In the genomic region with DNA sequence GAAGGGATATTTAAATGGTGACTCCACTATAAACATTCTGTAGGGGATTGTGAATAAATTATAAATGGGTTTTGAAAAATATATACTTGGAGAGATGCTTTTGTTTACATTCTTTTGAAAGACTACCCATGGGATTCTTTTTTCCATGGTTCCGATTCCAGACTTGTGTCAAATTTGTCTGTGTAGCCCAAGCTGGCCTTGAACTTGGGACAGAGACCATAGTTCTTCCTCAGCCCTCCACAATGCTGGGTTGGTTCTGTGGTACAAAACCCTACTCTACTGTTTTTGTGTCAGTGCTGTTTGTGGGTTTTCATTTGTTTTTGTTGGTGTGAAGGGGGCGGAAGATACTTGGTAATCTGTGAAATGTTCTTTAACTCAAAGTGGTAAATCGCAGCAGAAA, we compare ENCODE assay signal across 8 mouse cellular contexts. TPM values are rescaled to one million over a fixed set of nuclear protein-coding genes. Genes with fewer than 3 reads are reported as not detected.
DNase-seq lines count a peak whose midpoint lies in the region; ATAC-seq and TF ChIP-seq lines count a peak whose summit lies in the region.

No protein-coding gene starts in this region.

- no peak for TF ChIP-seq POLR2A in lung, adult 2 months (IDR thresholded peaks at IDR 0.05; ENCODE audit: borderline replicate concordance, extremely low read depth, low read depth, low read length)
- TF ChIP-seq POLR2A in thymus, adult 2 months (IDR thresholded peaks at IDR 0.05; ENCODE audit: control insufficient read depth, extremely low read depth, insufficient read depth, low read length, poor library complexity), result no peak

- no peaks in the 10 kb centered on the region for H3K9me3 ChIP-seq in embryonic facial prominence, embryonic 13.5 days
- no peaks in the 10 kb centered on the region for H3K9me3 ChIP-seq in intestine, embryonic 16.5 days (ENCODE audit: control insufficient read depth, low read length)
- H3K9me3 ChIP-seq in neural tube, embryonic 14.5 days (ENCODE audit: control insufficient read depth, low read length), result no peaks in the 10 kb centered on the region

- no peak for TF ChIP-seq CTCF in lung, adult 2 months (IDR thresholded peaks at IDR 0.05; ENCODE audit: insufficient read depth, low read length)
- TF ChIP-seq CTCF in thymus, adult 2 months (IDR thresholded peaks at IDR 0.05; ENCODE audit: borderline replicate concordance, control insufficient read depth, extremely low read depth, insufficient read depth, low read length, poor library complexity), result no peak

- no peak for DNase-seq in lung, adult 2 months
- DNase-seq in lung, adult 18-20 months, result no peak
- no peak for DNase-seq in thymus, adult 2 months
- DNase-seq in urinary bladder, postnatal 25 days (ENCODE audit: low spot score), result no peak
- DNase-seq in kidney, postnatal 36 days, result no peak

- H3K9ac ChIP-seq in embryonic facial prominence, embryonic 13.5 days, result peak overlapping the region; percentile 95
- H3K9ac ChIP-seq in intestine, embryonic 16.5 days (ENCODE audit: low read depth, low read length), result peak overlapping the region; percentile 99
- peak overlapping the region; percentile 0; the same call in 1 of the 2 replicates for H3K9ac ChIP-seq in neural tube, embryonic 14.5 days (replicated peaks; ENCODE audit: low read depth, low read length)

- ATAC-seq in embryonic facial prominence, embryonic 13.5 days (ENCODE audit: insufficient number of reproducible peaks, insufficient read depth, low FRiP score, low TSS enrichment, low read depth), result no peak
- no peak for ATAC-seq in intestine, embryonic 16.5 days
- ATAC-seq in neural tube, embryonic 14.5 days (ENCODE audit: low read depth), result no peak

- H3K4me2 ChIP-seq in embryonic facial prominence, embryonic 13.5 days, result peak overlapping the region; percentile 87
- peak overlapping the region; percentile 81 for H3K4me2 ChIP-seq in intestine, embryonic 16.5 days (ENCODE audit: low read depth, low read length)
- H3K4me2 ChIP-seq in neural tube, embryonic 14.5 days (ENCODE audit: low read depth, low read length), result peak overlapping the region; percentile 90

- H3K36me3 ChIP-seq in embryonic facial prominence, embryonic 13.5 days, result no peaks in the 10 kb centered on the region
- H3K36me3 ChIP-seq in intestine, embryonic 16.5 days (ENCODE audit: control insufficient read depth, insufficient read depth, low read length), result no peaks in the 10 kb centered on the region
- H3K36me3 ChIP-seq in neural tube, embryonic 14.5 days (ENCODE audit: control insufficient read depth, insufficient read depth, low read length), result no peaks in the 10 kb centered on the region
- H3K36me3 ChIP-seq in thymus, adult 2 months (ENCODE audit: control insufficient read depth, insufficient read depth, low read length), result no peaks in the 10 kb centered on the region

- H3K27me3 ChIP-seq in embryonic facial prominence, embryonic 13.5 days, result no peaks in the 10 kb centered on the region
- no peaks in the 10 kb centered on the region for H3K27me3 ChIP-seq in intestine, embryonic 16.5 days (replicated peaks; ENCODE audit: control insufficient read depth, insufficient read depth, low read length)
- H3K27me3 ChIP-seq in neural tube, embryonic 14.5 days (ENCODE audit: control insufficient read depth, insufficient read depth, low read length), result no peaks in the 10 kb centered on the region
- H3K27me3 ChIP-seq in thymus, adult 2 months (ENCODE audit: control insufficient read depth, insufficient read depth, low read length), result no peaks in the 10 kb centered on the region

- WGBS in lung, adult 2 months, result 18% methylated on average over 3 of the region's 3 CpGs
- WGBS in embryonic facial prominence, embryonic 13.5 days, result 58% methylated on average over 3 of the region's 3 CpGs
- WGBS in intestine, embryonic 16.5 days, result 44% methylated on average over 3 of the region's 3 CpGs
- 69% methylated on average over 3 of the region's 3 CpGs for WGBS in neural tube, embryonic 14.5 days
- 48% methylated on average over 3 of the region's 3 CpGs for WGBS in thymus, adult 2 months

- H3K4me1 ChIP-seq in lung, adult 2 months (ENCODE audit: control insufficient read depth, insufficient read depth, low read length), result peaks cover 10% of the 10 kb centered on the region
- peaks cover 12% of the 10 kb centered on the region for H3K4me1 ChIP-seq in embryonic facial prominence, embryonic 13.5 days
- H3K4me1 ChIP-seq in intestine, embryonic 16.5 days (ENCODE audit: control insufficient read depth, insufficient read depth, low read length), result 0 out of 2 replicates have a peak, but pooled peaks cover 13% of the 10 kb centered on the region
- peaks cover 11% of the 10 kb centered on the region; the same call in 1 of the 2 replicates for H3K4me1 ChIP-seq in neural tube, embryonic 14.5 days (ENCODE audit: control insufficient read depth, insufficient read depth, low read length)
- peaks cover 3% of the 10 kb centered on the region for H3K4me1 ChIP-seq in thymus, adult 2 months (replicated peaks; ENCODE audit: control insufficient read depth, insufficient read depth, low read length)

- peak overlapping the region; percentile 97; the same call in 1 of the 2 replicates for H3K27ac ChIP-seq in embryonic facial prominence, embryonic 13.5 days
- H3K27ac ChIP-seq in intestine, embryonic 16.5 days (ENCODE audit: low read length), result peak overlapping the region; percentile 96
- no peak overlapping the region for H3K27ac ChIP-seq in neural tube, embryonic 14.5 days (ENCODE audit: low read depth, low read length)
- no peak overlapping the region for H3K27ac ChIP-seq in thymus, adult 2 months (ENCODE audit: control insufficient read depth, insufficient read depth, low read length)

- H3K4me3 ChIP-seq in lung, adult 2 months (replicated peaks; ENCODE audit: extremely low read depth, low read depth, low read length), result peak overlapping the region; percentile 72
- H3K4me3 ChIP-seq in embryonic facial prominence, embryonic 13.5 days, result peak overlapping the region; percentile 94
- H3K4me3 ChIP-seq in intestine, embryonic 16.5 days (ENCODE audit: low read length), result peak overlapping the region; percentile 92
- peak overlapping the region; percentile 94 for H3K4me3 ChIP-seq in neural tube, embryonic 14.5 days (ENCODE audit: low read depth, low read length)
- H3K4me3 ChIP-seq in thymus, adult 2 months (ENCODE audit: control insufficient read depth, insufficient read depth, low read length), result no peak overlapping the region

RNA-seq across cellular contexts. Expression of gene Picalm, which starts 2.3 kb away (rescaled TPM):
- polyA plus RNA-seq in lung, adult 2 months (2012; rRNA removed), result 52.4 and 74.5 TPM in 2 replicates
- 41.5 and 49.7 TPM in 2 replicates for polyA plus RNA-seq in embryonic facial prominence, embryonic 13.5 days (2015; fragmentation: Nextera tagmentation; extraction: Ambion mirVana)
- 25.5 and 27.0 TPM in 2 replicates for polyA plus RNA-seq in intestine, embryonic 16.5 days (2015; fragmentation: Nextera tagmentation; extraction: Ambion mirVana)
- polyA plus RNA-seq in neural tube, embryonic 14.5 days (2014; fragmentation: Nextera tagmentation; extraction: Ambion mirVana), result 58.0 and 59.0 TPM in 2 replicates
- polyA plus RNA-seq in thymus, adult 2 months (2012; rRNA removed), result 65.0 and 65.2 TPM in 2 replicates

Comparison
In these comparisons a context has a peak if more than half of its experiments do, and no peak if none do; other contexts are left out.
1. H3K27ac ChIP-seq: peak in embryonic facial prominence, embryonic 13.5 days (single experiment) and intestine, embryonic 16.5 days (single experiment); none in neural tube, embryonic 14.5 days (single experiment) and thymus, adult 2 months (single experiment).
2. H3K9ac ChIP-seq: peak in every context shown above with its lines; median percentile 99 in intestine, embryonic 16.5 days; 95 in embryonic facial prominence, embryonic 13.5 days; 0 in neural tube, embryonic 14.5 days.
3. Peak in every context shown above with its lines, with median percentiles within 50 percentile points of each other: H3K4me2 ChIP-seq.